Mouse (Mus musculus) liver (tissue): Measurements from ENCODE around the gene Schip1.
A peak's percentile ranks its signal among the peaks of the same experiment; 100 is the strongest.

ENCODE experiments used
- DNase-seq: peaks from one replicate; pipeline ENCODE4 v3.0.0-alpha.2; 2020; ENCODE audit warnings: mixed read lengths

Gene Schip1

GRCm38 (mm10) chr3:68568149-68568548 lies 503.5 kb downstream of the Schip1 start:
- DNase-seq = no peak

- no peak for DNase-seq
Measured at GRCm38 (mm10) chr3:68568716-68569115, 504.1 kb downstream of the Schip1 start.

- DNase-seq = no peak
Measured at GRCm38 (mm10) chr3:68570319-68570718, 505.7 kb downstream of the Schip1 start.

DNA sequence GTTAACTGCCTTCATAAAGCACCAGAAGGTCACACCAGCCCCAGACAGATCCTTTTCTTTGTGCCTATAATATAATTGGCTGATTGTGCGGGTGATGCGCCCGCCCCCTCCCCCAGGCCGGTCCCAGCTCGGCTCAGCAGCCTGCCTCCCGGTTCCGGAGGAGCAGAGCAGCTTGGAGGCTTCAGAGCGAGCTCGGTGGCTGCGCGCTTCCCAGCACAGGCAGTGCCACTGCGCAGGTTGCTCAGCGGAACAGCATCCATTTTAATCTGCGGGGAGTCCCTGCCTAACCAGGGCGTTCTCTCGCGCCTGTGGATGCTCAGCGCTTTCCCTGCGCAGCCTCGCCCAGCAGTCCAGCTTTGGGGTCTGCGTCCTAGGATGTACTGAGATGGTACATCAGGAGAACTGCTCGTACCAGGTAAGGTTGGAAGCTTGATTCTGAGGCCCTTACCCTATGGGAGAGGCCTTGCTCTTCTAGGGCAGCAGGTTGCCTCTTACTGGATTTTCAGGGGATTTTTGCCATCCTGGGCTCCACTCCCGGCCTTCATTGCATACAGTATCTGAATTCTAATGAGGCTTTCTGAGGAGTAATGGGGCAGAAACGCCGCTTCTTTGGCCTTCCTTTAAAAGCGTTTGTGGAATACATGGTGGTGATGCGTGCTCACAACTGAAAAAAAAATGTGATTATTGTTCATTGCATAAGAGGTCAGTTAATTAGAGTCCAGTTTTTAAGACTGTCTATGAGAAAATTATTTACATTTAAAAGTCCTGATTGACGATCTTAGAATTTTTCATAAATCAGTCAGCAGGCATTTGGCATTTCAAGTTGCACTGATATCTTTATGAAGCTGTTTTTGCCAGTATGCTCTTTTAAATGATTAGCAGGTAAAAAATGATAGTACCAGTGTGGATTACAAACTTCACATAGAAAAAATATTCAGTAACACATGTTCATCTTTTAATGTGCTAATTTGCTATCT lies 507.9 kb downstream of the Schip1 start:
- DNase-seq = peak; percentile 29

DNA sequence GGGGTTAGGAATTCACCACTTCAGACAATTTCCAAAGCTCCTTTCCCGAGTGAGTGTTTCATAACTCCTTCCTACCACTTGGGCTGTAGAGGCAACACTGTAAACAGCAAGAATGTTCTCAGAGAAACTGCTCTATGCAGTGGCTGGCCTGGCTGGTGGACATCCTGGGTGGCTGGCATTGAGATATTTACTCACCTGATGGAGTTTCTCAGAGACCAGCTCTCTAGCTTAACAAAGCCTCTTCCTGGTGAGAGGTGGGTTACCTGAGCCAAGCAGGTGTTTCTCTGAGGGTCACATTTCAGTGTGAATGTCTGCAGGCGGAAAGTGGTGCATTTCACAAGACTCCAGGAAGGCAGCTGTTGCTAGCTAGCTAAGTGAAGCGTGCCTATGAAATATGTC lies 508.6 kb downstream of the Schip1 start:
- DNase-seq = no peak

DNA sequence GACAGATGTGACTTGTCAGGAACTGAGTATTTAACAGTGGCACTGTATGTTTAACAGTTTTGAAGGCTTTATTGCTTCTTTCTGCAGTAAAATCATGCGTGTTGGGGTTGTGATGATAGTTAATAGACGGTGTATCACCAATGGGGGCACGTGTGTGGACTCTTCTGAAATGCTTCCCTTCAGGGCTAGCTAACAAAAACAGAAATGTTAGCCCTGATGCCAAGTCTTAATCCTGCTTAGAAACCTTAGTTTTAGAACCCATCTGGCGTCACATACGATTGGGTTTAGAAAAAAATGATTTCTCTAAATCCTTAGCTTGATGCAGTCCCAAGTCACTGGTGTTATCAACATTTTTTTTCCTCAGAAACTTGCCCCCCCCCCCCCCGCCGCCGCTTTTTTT lies 509.5 kb downstream of the Schip1 start:
- no peak for DNase-seq

GRCm38 (mm10) chr3:68574565-68574964 lies 510.0 kb downstream of the Schip1 start:
- DNase-seq = no peak

DNA sequence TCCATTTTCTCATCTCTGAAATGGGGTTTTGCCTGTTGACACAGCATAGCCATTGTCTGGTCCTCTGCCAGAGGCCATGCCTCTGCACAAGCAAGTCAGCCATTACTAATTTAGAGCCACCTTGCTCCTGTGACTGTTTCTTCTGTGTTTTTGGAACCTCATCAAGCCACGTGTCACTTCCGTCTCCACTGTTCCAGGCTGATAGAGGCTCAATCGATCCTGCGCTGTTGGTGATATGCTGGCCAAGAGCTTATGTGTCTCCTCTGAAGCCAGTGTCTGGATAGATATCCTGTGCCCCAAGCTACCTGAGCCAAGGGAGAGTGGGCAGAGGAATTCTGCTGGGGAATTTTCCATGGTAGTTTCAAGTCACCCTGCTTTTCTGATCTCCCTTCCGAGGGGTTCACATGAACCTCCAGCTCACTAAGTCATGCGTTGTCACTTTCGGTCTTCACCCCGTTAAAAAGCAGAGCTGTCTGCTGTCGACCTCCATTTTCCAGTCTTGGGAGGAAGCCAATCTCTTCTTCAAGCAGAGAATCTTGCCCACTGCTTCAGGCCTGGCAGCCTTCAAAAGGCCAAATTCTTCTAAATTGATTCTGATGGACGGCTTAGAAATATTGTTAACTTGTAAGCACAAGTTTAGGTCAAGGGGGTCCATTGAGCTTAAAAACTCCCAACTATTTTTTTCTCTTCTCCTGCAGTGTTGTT lies 511.2 kb downstream of the Schip1 start:
- DNase-seq = no peak

GRCm38 (mm10) chr3:68576431-68576830 lies 511.8 kb downstream of the Schip1 start:
- peak; percentile 39 for DNase-seq

DNA sequence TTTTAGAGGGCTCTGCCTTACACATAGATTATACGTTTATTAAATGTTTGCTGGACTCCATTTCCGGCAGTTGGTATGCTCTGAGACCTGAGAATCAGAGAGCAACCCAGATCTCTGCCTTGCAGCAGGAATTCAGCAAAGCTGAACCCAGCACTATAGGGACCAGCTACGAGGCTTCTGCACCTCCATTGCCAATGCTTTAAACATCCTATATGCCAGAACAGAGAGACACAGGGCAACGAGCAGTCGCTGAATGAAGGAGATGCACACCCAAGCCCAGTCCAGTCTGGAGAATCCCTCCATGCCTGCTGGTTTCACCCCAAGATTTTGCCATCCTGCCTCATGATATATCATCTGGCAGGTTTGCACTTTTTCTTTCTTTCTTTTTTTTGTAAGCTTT lies 512.3 kb downstream of the Schip1 start:
- no peak for DNase-seq

DNA sequence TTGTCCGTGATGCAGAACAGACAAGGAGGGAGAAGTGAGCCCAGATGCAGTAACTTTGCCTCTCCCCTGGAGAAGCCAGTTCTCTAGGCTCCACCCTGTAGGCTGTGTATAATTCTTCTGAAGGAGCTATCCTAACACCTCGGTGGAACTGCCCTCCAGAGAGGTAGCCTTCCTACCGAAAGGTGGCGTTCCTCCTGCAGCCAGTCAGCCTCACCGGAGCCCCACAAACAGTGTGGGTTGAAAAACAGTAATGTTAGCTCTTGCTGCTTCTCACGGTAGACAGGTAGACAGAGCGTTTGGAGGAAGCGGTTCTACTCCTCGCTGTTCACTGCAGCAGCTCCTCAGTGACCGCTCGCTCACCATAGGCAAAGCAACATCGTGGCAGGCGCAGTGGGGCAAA lies 517.0 kb downstream of the Schip1 start:
- no peak for DNase-seq

DNA sequence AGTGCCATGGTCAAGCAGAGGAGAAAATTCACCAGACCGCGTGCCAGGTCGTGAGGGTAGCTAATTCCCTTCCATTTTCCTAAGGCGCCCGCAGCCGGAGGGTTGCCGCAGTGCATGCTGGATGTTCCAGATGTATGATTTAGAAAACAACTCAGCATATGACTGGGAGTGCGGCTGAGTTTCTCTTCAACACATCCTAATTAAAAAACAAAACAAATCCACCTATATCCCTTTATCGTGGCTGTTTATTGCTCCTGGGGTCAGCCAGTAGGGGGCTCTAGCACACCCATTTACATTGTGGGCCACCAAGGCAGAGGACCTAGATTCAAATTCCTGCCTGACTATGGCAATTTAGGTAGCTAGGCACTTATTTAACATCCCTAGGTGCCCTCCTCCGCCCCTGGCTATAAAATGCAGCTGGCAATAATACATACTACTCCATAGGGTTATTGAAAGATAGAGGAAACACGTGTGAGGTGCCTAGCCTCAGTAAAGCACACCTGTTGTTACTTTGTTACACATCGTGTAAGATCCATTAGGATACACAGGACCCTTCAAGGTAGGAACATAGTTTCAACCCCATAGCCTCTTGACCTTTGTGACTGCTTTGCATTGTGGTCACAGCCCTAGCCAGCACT lies 517.6 kb downstream of the Schip1 start:
- DNase-seq = no peak

GRCm38 (mm10) chr3:68583031-68583693 lies 518.6 kb downstream of the Schip1 start:
- DNase-seq = no peak

DNA sequence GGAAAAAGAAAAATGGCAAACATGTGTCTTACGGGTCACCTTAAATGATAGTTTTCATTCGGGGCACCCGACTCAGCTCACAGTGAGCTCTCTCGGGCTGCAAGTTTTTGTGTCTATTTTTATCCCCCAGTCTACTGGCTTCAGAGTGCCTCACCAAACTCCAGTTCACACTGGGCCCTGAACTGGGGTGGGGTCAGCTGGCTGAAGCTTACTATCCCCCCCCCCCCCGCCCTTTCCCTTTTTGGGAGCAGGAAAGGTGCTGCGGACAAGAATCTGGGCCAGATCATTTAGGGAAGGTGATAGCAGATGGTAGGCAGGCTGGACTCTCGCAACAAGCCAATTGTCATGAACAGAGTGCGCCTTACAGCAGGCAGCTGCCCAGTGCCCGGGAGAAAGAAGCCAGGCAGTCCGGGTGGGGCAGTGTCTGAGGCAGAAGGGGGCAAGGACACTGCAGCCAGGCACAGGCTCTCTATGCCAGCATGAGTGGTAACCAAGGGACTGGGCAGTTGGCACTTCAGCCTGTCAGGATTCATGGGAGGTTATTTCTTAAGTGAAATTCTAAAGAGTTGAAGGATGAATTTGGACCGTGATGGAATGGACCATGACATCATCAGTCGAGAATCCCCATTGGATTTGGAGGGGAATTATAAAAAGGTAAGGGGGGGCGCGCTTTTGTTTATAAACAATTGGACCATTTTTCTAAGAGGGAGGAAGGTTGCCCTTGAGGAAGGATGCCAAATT lies 519.3 kb downstream of the Schip1 start:
- no peak for DNase-seq

- DNase-seq = no peak
Measured at GRCm38 (mm10) chr3:68585213-68585612, 520.6 kb downstream of the Schip1 start.

DNA sequence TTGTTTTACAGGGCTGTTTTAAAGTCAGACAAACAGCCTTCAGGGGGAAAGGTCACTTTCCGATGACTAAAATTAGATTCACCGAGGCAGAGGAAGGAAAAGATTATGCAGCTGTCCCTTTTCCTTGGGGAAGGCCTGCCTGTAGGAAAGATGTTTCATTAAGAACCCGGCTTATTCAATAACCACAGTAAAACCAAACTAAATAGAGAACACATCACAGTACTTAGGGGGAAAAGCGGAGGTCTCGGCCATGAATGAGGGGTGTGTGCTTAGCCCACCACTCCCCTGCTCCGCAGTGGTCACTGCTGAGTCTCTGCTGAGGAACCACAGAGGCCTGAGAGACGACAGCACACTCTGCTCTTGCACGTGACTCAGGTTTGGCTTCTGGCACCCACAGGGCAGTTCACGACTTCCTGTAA lies 522.1 kb downstream of the Schip1 start:
- no peak for DNase-seq

DNA sequence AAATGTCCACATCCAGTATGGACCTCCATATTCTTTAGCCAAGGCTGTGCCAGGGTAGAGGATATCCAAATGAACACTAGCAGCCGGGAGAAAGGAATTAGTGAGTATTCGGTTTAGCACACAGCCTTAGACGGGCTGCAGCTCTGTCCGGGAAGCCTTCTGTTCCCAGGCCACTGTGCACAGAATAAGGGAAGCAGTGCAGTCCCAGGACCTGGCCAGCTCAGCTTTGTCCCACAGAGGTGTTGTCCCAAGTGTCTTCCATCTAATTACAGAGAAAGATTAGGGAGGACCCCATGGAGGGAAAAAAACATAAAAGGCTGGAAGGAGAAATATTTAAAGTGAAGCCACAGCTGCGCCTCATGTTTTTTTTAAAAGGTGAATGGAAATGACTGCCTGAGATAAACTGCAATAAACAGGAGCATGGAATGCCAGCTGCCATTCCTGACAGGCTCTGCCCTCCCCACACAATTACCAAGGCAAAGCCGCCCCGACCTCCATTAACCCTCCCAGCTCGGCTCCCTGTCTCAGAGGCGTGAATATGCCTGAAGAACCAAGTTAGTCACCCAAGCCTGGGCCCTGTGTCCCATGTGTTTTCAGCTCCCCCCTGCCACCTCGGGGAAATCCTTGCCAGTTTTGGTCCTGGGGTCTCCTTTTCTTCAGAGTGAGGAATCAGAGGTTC lies 523.1 kb downstream of the Schip1 start:
- DNase-seq = no peak

GRCm38 (mm10) chr3:68589220-68589840 lies 524.7 kb downstream of the Schip1 start:
- no peak for DNase-seq

DNA sequence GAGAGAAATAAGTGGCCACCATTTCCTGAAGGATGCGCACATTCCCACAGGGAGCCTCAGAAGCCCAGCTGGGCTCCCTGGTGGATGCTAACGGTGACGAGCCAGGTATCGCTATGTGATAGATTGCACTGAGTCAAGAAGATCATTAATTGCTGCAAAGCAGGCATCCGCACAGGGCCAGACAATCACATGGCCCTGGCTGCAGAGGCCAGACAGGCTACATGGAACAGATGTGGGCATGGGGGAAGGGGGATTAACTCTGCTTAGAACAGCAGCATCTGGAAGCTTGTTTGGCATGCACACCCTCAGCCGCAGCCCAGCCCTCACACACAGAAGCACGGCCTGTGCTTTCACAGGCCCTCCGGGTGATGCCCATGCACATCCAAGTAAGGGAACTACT lies 525.8 kb downstream of the Schip1 start:
- DNase-seq = no peak

- DNase-seq = no peak
Measured at GRCm38 (mm10) chr3:68592575-68592974, 528.0 kb downstream of the Schip1 start.
